Mouse (Mus musculus) midbrain, embryonic 11.5 days (tissue): ENCODE data around the gene Lce3f. TPM values are rescaled to one million over a fixed set of nuclear protein-coding genes. Genes with fewer than 3 reads are reported as not detected.

Experiments
- ATAC-seq: fragments of 200-750 bp; cut with Nextera tagmentation; 2 replicates; pipeline ENCODE4 v1.8.0; 2017; ENCODE audit warnings: moderate TSS enrichment, moderate library complexity; ENCODE audit not compliant: low FRiP score
- DNase-seq: peaks from one replicate; pipeline ENCODE4 v3.0.0; 2015; ENCODE audit warnings: low spot score; ENCODE audit errors: missing footprints
- H3K27ac ChIP-seq: fragments of 300-500 bp; sonication (generic); 2 replicates; pipeline ENCODE4 v1.5.1; 2014; ENCODE audit warnings: low read depth, low read length
- H3K27me3 ChIP-seq: fragments of 300-500 bp; sonication (generic); 2 replicates; pipeline ENCODE4 v1.6.1; 2014; ENCODE audit warnings: mild to moderate bottlenecking, low read length, moderate library complexity, mixed read lengths; ENCODE audit not compliant: control insufficient read depth, insufficient read depth
- H3K36me3 ChIP-seq: fragments of 300-500 bp; sonication (generic); 2 replicates; pipeline ENCODE4 v1.6.1; 2014; ENCODE audit warnings: mild to moderate bottlenecking, low read length, moderate library complexity, mixed read lengths; ENCODE audit not compliant: control insufficient read depth, insufficient read depth
- H3K4me1 ChIP-seq: fragments of 300-500 bp; sonication (generic); 2 replicates; pipeline ENCODE4 v1.6.1; 2014; ENCODE audit warnings: low read length; ENCODE audit not compliant: control insufficient read depth, insufficient read depth
- H3K4me2 ChIP-seq: fragments of 300-500 bp; sonication (generic); 2 replicates; pipeline ENCODE4 v1.6.1; 2014; ENCODE audit warnings: mild to moderate bottlenecking, moderate library complexity
- H3K4me3 ChIP-seq: fragments of 300-500 bp; sonication (generic); 2 replicates; pipeline ENCODE4 v1.5.1; 2014; ENCODE audit warnings: low read depth, low read length
- H3K9ac ChIP-seq: fragments of 300-500 bp; sonication (generic); 2 replicates; pipeline ENCODE4 v1.6.1; 2014; ENCODE audit warnings: low read length
- H3K9me3 ChIP-seq: fragments of 300-500 bp; sonication (generic); 2 replicates; pipeline ENCODE4 v1.6.1; 2016; ENCODE audit warnings: low read length; ENCODE audit not compliant: control insufficient read depth
- WGBS: fragments of 180-500 bp; shearing (Covaris S2); extraction: QIAGEN DNeasy Blood & Tissue Kit; methylation state at CpG from one replicate; pipeline ENCODE4 v1.1.7; 2014; 5-methylcytosine and 5-hydroxymethylcytosine counted together
- polyA plus RNA-seq: library from polyadenylated mRNA; unstranded; fragments of >200 nt; fragmentation: Nextera tagmentation; extraction: Ambion mirVana; gene quantifications from 2 replicates; pipeline ENCODE4 v1.2.1, GENCODE M21; 2014

The Lce3f gene
- polyA plus RNA-seq, result not detected in 2 replicates

GRCm38 (mm10) chr3:92991926-92992325 lies at the start of gene Lce3f:
TSS of gene Lce3f (plus strand) at chr3:92992226.
- Histone ChIP-seq H3K4me1 (no peaks in the 10 kb centered on the region), H3K9me3 (no peaks in the 10 kb centered on the region), H3K27ac (no peak within 1 kb of the TSS), H3K4me2 (no peak within 1 kb of the TSS), H3K27me3 (no peaks in the 10 kb centered on the region), H3K36me3 (no peaks in the 10 kb centered on the region), H3K4me3 (no peak within 1 kb of the TSS), H3K9ac (no peak within 1 kb of the TSS)
- ATAC-seq (no peak), DNase-seq (no peak)

- DNase-seq (no peak), ATAC-seq (no peak)
- Histone ChIP-seq H3K36me3 (no peaks in the 10 kb centered on the region), H3K9ac (no peak within 1 kb of the TSS), H3K27me3 (no peaks in the 10 kb centered on the region), H3K4me1 (no peaks in the 10 kb centered on the region), H3K27ac (no peak within 1 kb of the TSS), H3K4me3 (no peak within 1 kb of the TSS), H3K4me2 (no peak within 1 kb of the TSS), H3K9me3 (no peaks in the 10 kb centered on the region)
- WGBS, result 83% methylated on average over 1 of the region's 1 CpGs
Measured at GRCm38 (mm10) chr3:92944186-92944585, 47.8 kb upstream of the Lce3f start, which contains the start of gene Lce3c. TSS of gene Lce3c (plus strand) at chr3:92944486.

- ATAC-seq (no peak), DNase-seq (no peak)
- H3K27me3 ChIP-seq, result no peaks in the 10 kb centered on the region
- no peaks in the 10 kb centered on the region for H3K4me1 ChIP-seq
- H3K27ac ChIP-seq, result no peak within 1 kb of the TSS
- H3K9ac ChIP-seq, result no peak within 1 kb of the TSS
- no peaks in the 10 kb centered on the region for H3K36me3 ChIP-seq
- 95% methylated on average over 1 of the region's 1 CpGs for WGBS
- no peak within 1 kb of the TSS for H3K4me2 ChIP-seq
- H3K4me3 ChIP-seq, result no peak within 1 kb of the TSS
- H3K9me3 ChIP-seq, result no peaks in the 10 kb centered on the region
Measured at GRCm38 (mm10) chr3:92957090-92957489, 34.9 kb upstream of the Lce3f start, which contains the start of gene Lce3d. TSS of gene Lce3d (plus strand) at chr3:92957390.

GRCm38 (mm10) chr3:92966761-92967160 lies 25.3 kb upstream of the Lce3f start, which contains the start of gene Lce3e:
TSS of gene Lce3e (plus strand) at chr3:92967061.
- 84% methylated on average over 2 of the region's 2 CpGs for WGBS

GRCm38 (mm10) chr3:92978484-92978883 lies 13.5 kb upstream of the Lce3f start:
- no peaks in the 10 kb centered on the region for H3K4me1 ChIP-seq
- H3K27me3 ChIP-seq, result no peaks in the 10 kb centered on the region
- no peak for ATAC-seq
- no peak overlapping the region for H3K27ac ChIP-seq
- H3K4me3 ChIP-seq, result no peak overlapping the region
- no peaks in the 10 kb centered on the region for H3K36me3 ChIP-seq
- H3K9me3 ChIP-seq, result no peaks in the 10 kb centered on the region
- no peak for DNase-seq
- H3K4me2 ChIP-seq, result no peak overlapping the region
- H3K9ac ChIP-seq, result no peak overlapping the region
- 64% methylated on average over 2 of the region's 2 CpGs for WGBS

More at GRCm38 (mm10) chr3:92966761-92967160, 25.3 kb upstream of the Lce3f start, which contains the start of gene Lce3e:
- Histone ChIP-seq H3K4me1 (no peaks in the 10 kb centered on the region), H3K27ac (no peak within 1 kb of the TSS), H3K4me2 (no peak within 1 kb of the TSS), H3K36me3 (no peaks in the 10 kb centered on the region), H3K27me3 (no peaks in the 10 kb centered on the region), H3K4me3 (no peak within 1 kb of the TSS), H3K9me3 (no peaks in the 10 kb centered on the region), H3K9ac (no peak within 1 kb of the TSS)
- no peak for DNase-seq
- ATAC-seq, result no peak

- ATAC-seq (peak; percentile 93), DNase-seq (peak; percentile 93)
- Histone ChIP-seq H3K4me3 (no peak overlapping the region), H3K27me3 (no peaks in the 10 kb centered on the region), H3K4me2 (no peak overlapping the region), H3K36me3 (no peaks in the 10 kb centered on the region), H3K4me1 (no peaks in the 10 kb centered on the region), H3K27ac (no peak overlapping the region), H3K9me3 (no peaks in the 10 kb centered on the region), H3K9ac (no peak overlapping the region)
- WGBS, result 9% methylated on average over 7 of the region's 7 CpGs
Measured at GRCm38 (mm10) chr3:92998691-92999090, 6.7 kb downstream of the Lce3f start.

- no peak for ATAC-seq
- Histone ChIP-seq H3K9me3 (no peaks in the 10 kb centered on the region), H3K36me3 (no peaks in the 10 kb centered on the region), H3K4me3 (no peak overlapping the region), H3K27me3 (no peaks in the 10 kb centered on the region), H3K27ac (no peak overlapping the region), H3K4me1 (no peaks in the 10 kb centered on the region), H3K4me2 (no peak overlapping the region), H3K9ac (no peak overlapping the region)
- DNase-seq, result no peak
- WGBS, result 81% methylated on average over 3 of the region's 3 CpGs
Measured at GRCm38 (mm10) chr3:93000621-93001020, 8.6 kb downstream of the Lce3f start.

GRCm38 (mm10) chr3:93002843-93003242 lies 10.8 kb downstream of the Lce3f start:
- ATAC-seq, result no peak

GRCm38 (mm10) chr3:93014378-93014801 lies 22.4 kb downstream of the Lce3f start:
- Histone ChIP-seq H3K4me2 (peak overlapping the region; percentile 56), H3K36me3 (no peaks in the 10 kb centered on the region), H3K27me3 (no peaks in the 10 kb centered on the region), H3K4me1 (no peaks in the 10 kb centered on the region), H3K4me3 (peak overlapping the region; percentile 36), H3K27ac (peak overlapping the region; percentile 42; the same call in 1 of the 2 replicates), H3K9me3 (no peaks in the 10 kb centered on the region), H3K9ac (peak overlapping the region; percentile 62)
- peak; percentile 94 for ATAC-seq
- under 1% methylated on average over 24 of the region's 24 CpGs for WGBS
- DNase-seq, result peak; percentile 96

More at GRCm38 (mm10) chr3:93002843-93003242, 10.8 kb downstream of the Lce3f start:
- H3K9me3 ChIP-seq, result no peaks in the 10 kb centered on the region
- H3K4me2 ChIP-seq, result no peak overlapping the region
- WGBS, result 72% methylated on average over 4 of the region's 4 CpGs
- H3K4me1 ChIP-seq, result no peaks in the 10 kb centered on the region
- no peaks in the 10 kb centered on the region for H3K36me3 ChIP-seq
- DNase-seq, result no peak
- no peaks in the 10 kb centered on the region for H3K27me3 ChIP-seq
- H3K9ac ChIP-seq, result no peak overlapping the region
- no peak overlapping the region for H3K4me3 ChIP-seq
- no peak overlapping the region for H3K27ac ChIP-seq
